In genomic region chr16:91462644-91463043, GRCm38 (mm10) we compare ENCODE assay signal across 10 mouse cellular contexts. TPM values are rescaled to one million over a fixed set of nuclear protein-coding genes. Genes with fewer than 3 reads are reported as not detected.
DNase-seq lines count a peak whose midpoint lies in the region; ATAC-seq lines count a peak whose summit lies in the region.
"Had no signal": no experiment of that assay in that cellular context is flagged by ENCODE, and none has a peak within 500 bp of the region (broad histone marks: within the 10 kb centered on the region; RNA-seq: fewer than 3 reads in every experiment).

No protein-coding gene starts in this region.

- 39% methylated on average over 3 of the region's 3 CpGs for WGBS in heart, embryonic 14.5 days
- 72% methylated on average over 3 of the region's 3 CpGs for WGBS in hindbrain, embryonic 14.5 days
- WGBS in forebrain, embryonic 15.5 days = 68% methylated on average over 3 of the region's 3 CpGs

- H3K4me2 ChIP-seq in heart, embryonic 14.5 days (ENCODE audit: low read length) = no peak overlapping the region
- H3K4me2 ChIP-seq in hindbrain, embryonic 14.5 days (replicated peaks) = no peak overlapping the region
- H3K4me2 ChIP-seq in forebrain, embryonic 15.5 days (replicated peaks) = no peak overlapping the region

- H3K36me3 ChIP-seq in heart, embryonic 14.5 days (ENCODE audit: control insufficient read depth, insufficient read depth, low read length) = no peaks in the 10 kb centered on the region
- H3K36me3 ChIP-seq in hindbrain, embryonic 14.5 days (replicated peaks; ENCODE audit: control insufficient read depth, insufficient read depth) = no peaks in the 10 kb centered on the region
- no peaks in the 10 kb centered on the region for H3K36me3 ChIP-seq in forebrain, embryonic 15.5 days

- peak; percentile 19 to 57 for DNase-seq in adrenal gland, postnatal 36 days
- DNase-seq in adrenal gland, postnatal 4 days (ENCODE audit: low spot score in 2 of 2) = no peak
- peak; percentile 39 for DNase-seq in A20 (ENCODE audit: low read depth, low spot score)
- peak; percentile 67 for DNase-seq in kidney, postnatal 14 days
- no peak for DNase-seq in hindbrain, embryonic 14.5 days (ENCODE audit: low spot score)
- DNase-seq in frontal cortex, adult 2 months (ENCODE audit: extremely low spot score in 1 of 2, low spot score in 1 of 2) = no peak
- DNase-seq: B cell, adult 2 months; thymus, adult 18-20 months had no signal

- 0 out of 2 replicates have a peak, but pooled peaks have one; percentile 28 for ATAC-seq in heart, embryonic 14.5 days (ENCODE audit: insufficient number of reproducible peaks, insufficient read depth, low FRiP score, low read depth)
- no peak for ATAC-seq in hindbrain, embryonic 14.5 days (ENCODE audit: low FRiP score)
- ATAC-seq in forebrain, embryonic 15.5 days (replicated peaks) = no peak

- no peak overlapping the region for H3K4me3 ChIP-seq in heart, embryonic 14.5 days (ENCODE audit: control insufficient read depth in 1 of 2, insufficient read depth in 1 of 2, low read depth in 1 of 2, low read length in 2 of 2)
- H3K4me3 ChIP-seq in hindbrain, embryonic 14.5 days (replicated peaks; ENCODE audit: low read length) = no peak overlapping the region
- no peak overlapping the region for H3K4me3 ChIP-seq in forebrain, embryonic 15.5 days

- H3K27me3 ChIP-seq in heart, embryonic 14.5 days (ENCODE audit: control insufficient read depth, insufficient read depth, low read length) = no peaks in the 10 kb centered on the region
- H3K27me3 ChIP-seq in hindbrain, embryonic 14.5 days (ENCODE audit: control insufficient read depth, insufficient read depth, low read length) = no peaks in the 10 kb centered on the region
- no peaks in the 10 kb centered on the region for H3K27me3 ChIP-seq in forebrain, embryonic 15.5 days

- H3K4me1 ChIP-seq in heart, embryonic 14.5 days (ENCODE audit: control insufficient read depth in 2 of 2, insufficient read depth in 2 of 2, low read length in 2 of 2) = peaks cover 11 to 16% of the 10 kb centered on the region in 2 experiments
- peaks cover 28% of the 10 kb centered on the region for H3K4me1 ChIP-seq in hindbrain, embryonic 14.5 days (replicated peaks; ENCODE audit: control insufficient read depth, insufficient read depth, low read length)
- H3K4me1 ChIP-seq in forebrain, embryonic 15.5 days = peaks cover 29% of the 10 kb centered on the region

- H3K27ac ChIP-seq in heart, embryonic 14.5 days (replicated peaks in 1 of 2; ENCODE audit: control insufficient read depth in 1 of 2, insufficient read depth in 1 of 2, low read depth in 2 of 2, low read length in 2 of 2) = peak overlapping the region; percentile 44 to 52; a peak in 2 of 4 replicates
- no peak overlapping the region for H3K27ac ChIP-seq in hindbrain, embryonic 14.5 days
- no peak overlapping the region for H3K27ac ChIP-seq in forebrain, embryonic 15.5 days (replicated peaks)

- H3K9ac ChIP-seq in heart, embryonic 14.5 days (ENCODE audit: low read length) = no peak overlapping the region
- H3K9ac ChIP-seq in hindbrain, embryonic 14.5 days = no peak overlapping the region
- no peak overlapping the region for H3K9ac ChIP-seq in forebrain, embryonic 15.5 days (replicated peaks)

- H3K9me3 ChIP-seq in heart, embryonic 14.5 days (ENCODE audit: control insufficient read depth, low read length) = no peaks in the 10 kb centered on the region
- H3K9me3 ChIP-seq in hindbrain, embryonic 14.5 days (ENCODE audit: control insufficient read depth, low read length) = no peaks in the 10 kb centered on the region
- H3K9me3 ChIP-seq in forebrain, embryonic 15.5 days = no peaks in the 10 kb centered on the region

RNA-seq across cellular contexts. Expression of gene Ifnar1, which starts 22.4 kb away (rescaled TPM):
- total RNA-seq in adrenal gland, postnatal 36 days (2021) = 10 to 100 TPM; 67.0 to 83.7 TPM
- total RNA-seq in adrenal gland, postnatal 4 days (2021) = 10 to 100 TPM; 87.7 to 92.9 TPM
- 39.9 and 45.1 TPM in 2 replicates for polyA plus RNA-seq in heart, embryonic 14.5 days (2014; fragmentation: Nextera tagmentation; extraction: Ambion mirVana)
- 47.1 and 48.8 TPM in 2 replicates for polyA plus RNA-seq in hindbrain, embryonic 14.5 days (2014; fragmentation: Nextera tagmentation; extraction: Ambion mirVana)
- 34.4 and 37.8 TPM in 2 replicates for polyA plus RNA-seq in frontal cortex, adult 2 months (2012; rRNA removed)
- polyA plus RNA-seq in forebrain, embryonic 15.5 days (2015; fragmentation: Nextera tagmentation; extraction: Ambion mirVana) = 52.6 and 54.8 TPM in 2 replicates

RNA-seq across cellular contexts. Expression of gene Il10rb, which starts 56.7 kb away (rescaled TPM):
- total RNA-seq in adrenal gland, postnatal 36 days (2021) = 100 to 1,000 TPM; 202 to 301 TPM
- total RNA-seq in adrenal gland, postnatal 4 days (2021) = 100 to 1,000 TPM; 115 to 126 TPM
- 58.5 and 59.2 TPM in 2 replicates for polyA plus RNA-seq in heart, embryonic 14.5 days (2014; fragmentation: Nextera tagmentation; extraction: Ambion mirVana)
- 13.0 and 13.4 TPM in 2 replicates for polyA plus RNA-seq in hindbrain, embryonic 14.5 days (2014; fragmentation: Nextera tagmentation; extraction: Ambion mirVana)
- 11.1 and 14.8 TPM in 2 replicates for polyA plus RNA-seq in frontal cortex, adult 2 months (2012; rRNA removed)
- 7.7 and 9.6 TPM in 2 replicates for polyA plus RNA-seq in forebrain, embryonic 15.5 days (2015; fragmentation: Nextera tagmentation; extraction: Ambion mirVana)

Comparison
In these comparisons a context has a peak if more than half of its experiments do, and no peak if none do; other contexts are left out.
1. DNase-seq: peak in adrenal gland, postnatal 36 days (2 of 2), A20 (single experiment) and kidney, postnatal 14 days (single experiment); none in adrenal gland, postnatal 4 days (0 of 2), hindbrain, embryonic 14.5 days (single experiment) and frontal cortex, adult 2 months (0 of 2).
2. H3K27ac ChIP-seq: peak in heart, embryonic 14.5 days (2 of 2); none in hindbrain, embryonic 14.5 days (single experiment) and forebrain, embryonic 15.5 days (single experiment).